Mouse (Mus musculus) limb, embryonic 14.5 days (tissue): ENCODE results near the gene D5Ertd579e. TPM values are rescaled to one million over a fixed set of nuclear protein-coding genes. Genes with fewer than 3 reads are reported as not detected.

Source experiments
- ATAC-seq: fragments of 200-750 bp; cut with Nextera tagmentation; 2 replicates; pipeline ENCODE4 v1.8.0; 2017; ENCODE audit warnings: low read depth, moderate number of reproducible peaks, moderate TSS enrichment; ENCODE audit not compliant: low FRiP score
- DNase-seq: peaks from one replicate; pipeline ENCODE4 v3.0.0-alpha.2; 2015; ENCODE audit warnings: low spot score
- H3K27ac ChIP-seq: fragments of 300-500 bp; sonication (generic); replicated peaks from 2 replicates; pipeline ENCODE4 v1.5.1; 2014; ENCODE audit warnings: low read depth, mild to moderate bottlenecking, low read length, moderate library complexity, mixed read lengths
- H3K27me3 ChIP-seq: fragments of 300-500 bp; sonication (generic); 2 replicates; pipeline ENCODE4 v1.6.1; 2014; ENCODE audit warnings: low read length, mixed read lengths; ENCODE audit not compliant: control insufficient read depth, insufficient read depth
- H3K36me3 ChIP-seq: fragments of 300-500 bp; sonication (generic); 2 replicates; pipeline ENCODE4 v1.6.1; 2014; ENCODE audit warnings: mild to moderate bottlenecking, low read length, moderate library complexity, mixed read lengths; ENCODE audit not compliant: control insufficient read depth, insufficient read depth
- H3K4me1 ChIP-seq: fragments of 300-500 bp; sonication (generic); 2 replicates; pipeline ENCODE4 v1.6.1; 2014; ENCODE audit warnings: antibody characterized with exemption, low read length, mixed read lengths; ENCODE audit not compliant: control insufficient read depth, insufficient read depth
- H3K4me2 ChIP-seq: fragments of 300-500 bp; sonication (generic); replicated peaks from 2 replicates; pipeline ENCODE4 v1.6.1; 2014; ENCODE audit warnings: low read depth, mild to moderate bottlenecking, low read length, moderate library complexity; ENCODE audit not compliant: severe bottlenecking
- H3K4me3 ChIP-seq: fragments of 300-500 bp; sonication (generic); replicated peaks from 2 replicates; pipeline ENCODE4 v1.5.1; 2014; ENCODE audit warnings: low read length
- H3K9ac ChIP-seq: fragments of 300-500 bp; sonication (generic); 2 replicates; pipeline ENCODE4 v1.6.1; 2014; ENCODE audit warnings: mild to moderate bottlenecking, low read depth, low read length, moderate library complexity; ENCODE audit not compliant: severe bottlenecking
- H3K9me3 ChIP-seq: fragments of 300-500 bp; sonication (generic); 2 replicates; pipeline ENCODE4 v1.6.1; 2016; ENCODE audit warnings: low read length; ENCODE audit not compliant: control insufficient read depth
- POLR2A ChIP-seq: fragments of 200-500 bp; IDR thresholded peaks from 2 replicates; pipeline ENCODE4 v1.8.0; 2012; ENCODE audit warnings: inconsistent platforms, mild to moderate bottlenecking, moderate library complexity, borderline replicate concordance; ENCODE audit not compliant: insufficient read depth, insufficient read length; ENCODE audit errors: extremely low read depth
- WGBS: fragments of 180-500 bp; shearing (Covaris S2); extraction: QIAGEN DNeasy Blood & Tissue Kit; methylation state at CpG from one replicate; pipeline ENCODE4 v1.1.7; 2014; 5-methylcytosine and 5-hydroxymethylcytosine counted together
- polyA plus RNA-seq, 2 experiments: library from polyadenylated mRNA; depleted of rRNA in 1 of 2; stranded (reverse) in 1 of 2; unstranded in 1 of 2; fragments of >200 nt; fragmentation: Nextera tagmentation in 1 of 2; extraction: Ambion mirVana in 1 of 2; gene quantifications; 2 replicates each; pipeline versions ENCODE4 v1.2.1 to v1.2.3; 2012 to 2014

D5Ertd579e gene
- polyA plus RNA-seq, 2 experiments, result 20.8 to 21.6 TPM

- Histone ChIP-seq H3K4me3 (no peak overlapping the region), H3K9me3 (no peaks in the 10 kb centered on the region), H3K27ac (no peak overlapping the region), H3K4me1 (no peaks in the 10 kb centered on the region), H3K27me3 (no peaks in the 10 kb centered on the region), H3K36me3 (no peaks in the 10 kb centered on the region), H3K9ac (no peak overlapping the region), H3K4me2 (no peak overlapping the region)
- DNase-seq (no peak), ATAC-seq (no peak)
- WGBS, result 80% methylated on average over 5 of the region's 5 CpGs
- TF ChIP-seq POLR2A, result no peak
Measured at GRCm38 (mm10) chr5:36705792-36706191, 10.0 kb upstream of the D5Ertd579e start.

DNA sequence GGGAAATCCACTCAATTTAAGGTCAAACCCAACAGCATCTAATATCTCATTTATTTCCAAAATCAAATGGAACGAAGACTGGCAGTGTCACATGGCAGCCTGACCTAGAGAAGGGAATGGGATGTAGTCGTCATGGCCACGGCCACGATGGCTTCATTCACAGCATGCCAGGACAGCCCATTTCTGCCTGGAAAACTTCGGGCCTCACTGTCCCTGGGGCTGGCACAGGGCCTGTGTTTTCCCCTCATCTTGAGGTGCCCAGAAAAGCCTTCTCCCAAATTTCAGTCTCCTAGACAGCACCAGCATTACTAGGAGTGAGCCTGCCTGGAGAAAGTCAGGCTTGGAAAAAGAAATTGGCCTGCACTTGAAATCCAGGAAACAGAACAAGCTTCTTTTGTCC lies 9.6 kb upstream of the D5Ertd579e start:
- H3K4me3 ChIP-seq, result no peak overlapping the region
- no peaks in the 10 kb centered on the region for H3K4me1 ChIP-seq
- no peak overlapping the region for H3K4me2 ChIP-seq
- H3K9ac ChIP-seq, result no peak overlapping the region
- no peak overlapping the region for H3K27ac ChIP-seq
- no peaks in the 10 kb centered on the region for H3K27me3 ChIP-seq
- ATAC-seq (no peak), DNase-seq (no peak)
- H3K36me3 ChIP-seq, result no peaks in the 10 kb centered on the region
- no peak for TF ChIP-seq POLR2A
- no peaks in the 10 kb centered on the region for H3K9me3 ChIP-seq
- 86% methylated on average over 5 of the region's 5 CpGs for WGBS

- no peak for ATAC-seq
- WGBS, result 71% methylated on average over 6 of the region's 6 CpGs
- no peaks in the 10 kb centered on the region for H3K9me3 ChIP-seq
- H3K27me3 ChIP-seq, result no peaks in the 10 kb centered on the region
- no peak for TF ChIP-seq POLR2A
- H3K9ac ChIP-seq, result no peak overlapping the region
- H3K4me3 ChIP-seq, result no peak overlapping the region
- H3K4me1 ChIP-seq, result no peaks in the 10 kb centered on the region
- no peaks in the 10 kb centered on the region for H3K36me3 ChIP-seq
- H3K27ac ChIP-seq, result no peak overlapping the region
- no peak for DNase-seq
- no peak overlapping the region for H3K4me2 ChIP-seq
Measured at GRCm38 (mm10) chr5:36704684-36705083, 8.9 kb upstream of the D5Ertd579e start.

GRCm38 (mm10) chr5:36700939-36701620 lies 5.3 kb upstream of the D5Ertd579e start:
- no peak overlapping the region for H3K9ac ChIP-seq
- H3K9me3 ChIP-seq, result no peaks in the 10 kb centered on the region
- DNase-seq, result no peak
- no peak overlapping the region for H3K4me3 ChIP-seq
- no peak for TF ChIP-seq POLR2A
- H3K4me2 ChIP-seq, result no peak overlapping the region
- no peaks in the 10 kb centered on the region for H3K27me3 ChIP-seq
- H3K4me1 ChIP-seq, result no peaks in the 10 kb centered on the region; the same call in 1 of the 2 replicates
- no peak overlapping the region for H3K27ac ChIP-seq
- ATAC-seq, result no peak
- no peaks in the 10 kb centered on the region for H3K36me3 ChIP-seq
- 76% methylated on average over 6 of the region's 6 CpGs for WGBS

GRCm38 (mm10) chr5:36698689-36699088 lies 2.9 kb upstream of the D5Ertd579e start:
- 68% methylated on average over 5 of the region's 5 CpGs for WGBS

More at GRCm38 (mm10) chr5:36698689-36699088, 2.9 kb upstream of the D5Ertd579e start:
- Histone ChIP-seq H3K9ac (no peak overlapping the region), H3K4me3 (no peak overlapping the region), H3K9me3 (no peaks in the 10 kb centered on the region), H3K27ac (no peak overlapping the region), H3K4me1 (peaks cover 5% of the 10 kb centered on the region), H3K27me3 (no peaks in the 10 kb centered on the region), H3K4me2 (no peak overlapping the region), H3K36me3 (no peaks in the 10 kb centered on the region)
- TF ChIP-seq POLR2A, result no peak
- ATAC-seq, result no peak
- DNase-seq, result no peak
